Mouse (Mus musculus): Measurements from ENCODE around the gene Plcb1. TPM values are rescaled to one million over a fixed set of nuclear protein-coding genes. Genes with fewer than 3 reads are reported as not detected.

The Plcb1 gene
- total and polyA plus RNA-seq, 3 experiments, result 0.78 to 4.2 (median 3.9) TPM

DNA sequence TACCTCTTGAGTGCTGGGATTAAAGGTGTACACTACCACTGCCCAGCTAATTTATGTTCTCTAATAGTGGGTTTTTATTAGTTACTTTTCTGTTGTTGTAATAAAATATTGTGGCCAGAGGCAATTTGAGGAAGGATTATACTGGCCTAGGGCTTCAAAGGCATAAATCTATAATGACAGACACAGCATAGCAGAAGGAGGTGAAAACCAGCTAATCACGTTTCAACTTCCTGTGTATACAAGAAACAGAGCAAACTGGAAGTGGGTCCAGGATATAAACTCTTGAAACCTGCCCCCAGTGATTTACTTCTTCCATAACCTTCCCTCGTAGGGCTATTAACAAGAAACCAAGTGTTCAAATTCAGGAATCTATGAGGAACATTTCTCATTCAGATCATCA, 715.0 kb downstream of the Plcb1 start:
- Histone ChIP-seq H3K27me3 (ENCODE audit: control insufficient read depth, insufficient read depth, low read length) (no peaks in the 10 kb centered on the region), H3K36me3 (ENCODE audit: control insufficient read depth, insufficient read depth, low read length) (no peaks in the 10 kb centered on the region), H3K27ac (no peak overlapping the region), H3K4me1 (ENCODE audit: control insufficient read depth, insufficient read depth, low read length) (no peaks in the 10 kb centered on the region), H3K79me2 (replicated peaks; ENCODE audit: control insufficient read depth, insufficient read depth, low read length) (no peaks in the 10 kb centered on the region), H3K4me3 (no peak overlapping the region), H3K9ac (ENCODE audit: low read depth, low read length) (no peak overlapping the region)
- intact Hi-C loops (cut with DNase I), result no loop called here
- WGBS, result 46% methylated on average over 2 of the region's 2 CpGs
- DNase-seq, result no peak
- TF ChIP-seq CTCF (IDR thresholded peaks at IDR 0.05) (no peak), EP300 (IDR thresholded peaks at IDR 0.05; ENCODE audit: insufficient read depth, low read depth, low read length) (no peak), POLR2A (IDR thresholded peaks at IDR 0.05; ENCODE audit: insufficient read depth, low read depth, low read length) (no peak)

DNA sequence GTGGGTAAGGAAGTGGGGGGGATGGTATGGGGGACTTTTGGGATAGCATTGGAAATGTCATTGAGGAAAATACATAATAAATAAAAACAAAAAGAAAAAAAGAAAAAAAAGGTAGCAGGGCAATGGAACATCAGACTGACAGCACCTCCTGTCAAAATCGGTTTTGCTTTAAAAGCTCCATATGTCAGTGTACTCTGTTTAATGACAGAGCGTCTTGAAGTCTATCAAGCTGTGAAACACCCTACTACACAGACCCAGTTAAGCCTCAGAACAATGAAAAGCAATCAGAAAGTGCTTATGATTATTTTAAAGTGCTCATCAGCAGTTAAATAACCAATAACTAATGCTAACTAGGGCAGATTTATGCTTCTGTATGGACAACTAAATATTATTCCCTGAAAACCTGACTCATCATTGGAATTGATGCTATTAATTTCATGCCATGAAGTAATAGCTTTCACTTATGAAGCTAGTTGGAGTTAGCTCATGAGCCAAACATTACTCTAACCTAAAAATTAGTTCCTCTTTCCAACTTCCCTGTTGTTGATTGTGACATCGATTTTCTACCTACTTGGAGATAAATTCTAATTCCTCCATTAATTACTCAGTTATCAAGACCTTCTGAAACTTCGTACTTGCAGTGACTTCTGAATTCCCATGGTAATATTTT, 717.6 kb downstream of the Plcb1 start:
- Histone ChIP-seq H3K4me3 (no peak overlapping the region), H3K79me2 (replicated peaks; ENCODE audit: control insufficient read depth, insufficient read depth, low read length) (no peaks in the 10 kb centered on the region), H3K9ac (ENCODE audit: low read depth, low read length) (no peak overlapping the region), H3K27me3 (ENCODE audit: control insufficient read depth, insufficient read depth, low read length) (no peaks in the 10 kb centered on the region), H3K36me3 (ENCODE audit: control insufficient read depth, insufficient read depth, low read length) (no peaks in the 10 kb centered on the region), H3K4me1 (ENCODE audit: control insufficient read depth, insufficient read depth, low read length) (no peaks in the 10 kb centered on the region), H3K27ac (no peak overlapping the region)
- intact Hi-C loops (cut with DNase I), result no loop called here
- TF ChIP-seq POLR2A (IDR thresholded peaks at IDR 0.05; ENCODE audit: insufficient read depth, low read depth, low read length) (no peak), CTCF (IDR thresholded peaks at IDR 0.05) (no peak), EP300 (IDR thresholded peaks at IDR 0.05; ENCODE audit: insufficient read depth, low read depth, low read length) (no peak)
- DNase-seq, result no peak
- WGBS, result 84% methylated on average over 4 of the region's 4 CpGs

DNA sequence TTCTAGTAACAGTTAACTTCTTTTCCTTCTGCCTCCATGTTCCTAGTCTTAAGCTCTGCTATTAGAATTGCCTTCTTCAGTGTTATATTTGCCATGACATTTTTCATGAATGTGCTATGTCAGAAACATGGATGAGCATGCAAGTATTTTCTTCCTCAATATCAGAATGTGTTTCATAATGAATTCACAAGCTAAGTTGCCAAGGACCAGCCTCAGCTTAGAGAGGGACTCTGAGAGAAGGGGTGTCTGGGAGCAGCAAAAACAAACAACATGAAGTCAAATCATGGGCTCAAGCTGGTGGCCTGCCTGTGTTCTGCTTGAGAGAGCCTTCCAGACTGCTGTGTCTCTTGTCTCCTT, 718.1 kb downstream of the Plcb1 start:
- intact Hi-C loops (cut with DNase I), result no loop called here
- Histone ChIP-seq H3K79me2 (replicated peaks; ENCODE audit: control insufficient read depth, insufficient read depth, low read length) (no peaks in the 10 kb centered on the region), H3K27ac (no peak overlapping the region), H3K9ac (ENCODE audit: low read depth, low read length) (no peak overlapping the region), H3K4me1 (ENCODE audit: control insufficient read depth, insufficient read depth, low read length) (no peaks in the 10 kb centered on the region), H3K27me3 (ENCODE audit: control insufficient read depth, insufficient read depth, low read length) (no peaks in the 10 kb centered on the region), H3K36me3 (ENCODE audit: control insufficient read depth, insufficient read depth, low read length) (no peaks in the 10 kb centered on the region), H3K4me3 (no peak overlapping the region)
- TF ChIP-seq EP300 (IDR thresholded peaks at IDR 0.05; ENCODE audit: insufficient read depth, low read depth, low read length) (no peak), POLR2A (IDR thresholded peaks at IDR 0.05; ENCODE audit: insufficient read depth, low read depth, low read length) (no peak), CTCF (IDR thresholded peaks at IDR 0.05) (no peak)
- DNase-seq, result no peak

DNA sequence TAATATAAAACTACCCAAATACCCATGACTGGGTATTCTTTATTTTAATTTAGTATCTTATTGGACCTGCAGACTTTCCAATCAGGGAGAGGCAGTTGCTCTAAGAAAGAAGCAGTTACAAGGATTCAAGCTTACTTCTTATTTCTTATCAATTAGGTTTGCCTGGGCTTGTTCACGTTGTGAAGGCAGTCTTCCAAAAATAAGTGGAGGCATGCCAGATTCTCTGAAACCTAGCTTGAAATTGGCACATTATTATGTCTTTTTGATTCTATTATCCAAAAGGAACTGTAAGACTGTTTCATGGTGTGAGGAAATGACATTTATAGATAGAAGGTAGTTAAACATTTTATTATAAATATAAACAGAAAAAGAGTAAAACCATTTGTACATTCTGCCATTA, 721.2 kb downstream of the Plcb1 start:
- Histone ChIP-seq H3K27me3 (ENCODE audit: control insufficient read depth, insufficient read depth, low read length) (no peaks in the 10 kb centered on the region), H3K4me1 (ENCODE audit: control insufficient read depth, insufficient read depth, low read length) (no peaks in the 10 kb centered on the region), H3K4me3 (no peak overlapping the region), H3K36me3 (ENCODE audit: control insufficient read depth, insufficient read depth, low read length) (no peaks in the 10 kb centered on the region), H3K9ac (ENCODE audit: low read depth, low read length) (no peak overlapping the region), H3K79me2 (replicated peaks; ENCODE audit: control insufficient read depth, insufficient read depth, low read length) (no peaks in the 10 kb centered on the region), H3K27ac (no peak overlapping the region)
- intact Hi-C loops (cut with DNase I), result no loop called here
- 8% methylated on average over 1 of the region's 1 CpGs for WGBS
- TF ChIP-seq POLR2A (IDR thresholded peaks at IDR 0.05; ENCODE audit: insufficient read depth, low read depth, low read length) (no peak), EP300 (IDR thresholded peaks at IDR 0.05; ENCODE audit: insufficient read depth, low read depth, low read length) (no peak), CTCF (IDR thresholded peaks at IDR 0.05) (no peak)
- no peak for DNase-seq

DNA sequence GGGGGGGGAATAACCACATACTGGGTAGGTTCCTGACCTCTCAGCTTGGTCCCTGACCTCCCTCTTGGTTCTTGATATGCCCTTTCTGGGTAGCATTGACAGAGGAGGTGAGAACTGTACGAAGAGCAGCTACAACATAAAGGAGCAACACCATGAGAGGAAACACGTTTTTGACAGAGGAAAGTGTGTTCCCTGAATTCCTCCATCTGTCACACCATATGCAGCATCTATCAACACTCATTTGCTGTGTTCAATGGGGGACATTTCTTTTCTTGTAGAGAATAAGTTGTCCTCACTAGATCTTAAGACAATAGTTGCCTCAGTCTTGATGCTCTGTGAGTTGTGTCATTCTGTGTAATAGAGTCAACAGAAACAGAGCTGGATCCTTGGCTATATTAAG, 733.1 kb downstream of the Plcb1 start:
- TF ChIP-seq POLR2A (IDR thresholded peaks at IDR 0.05; ENCODE audit: insufficient read depth, low read depth, low read length), result no peak
- no peak for TF ChIP-seq CTCF (IDR thresholded peaks at IDR 0.05)
- no peak for TF ChIP-seq EP300 (IDR thresholded peaks at IDR 0.05; ENCODE audit: insufficient read depth, low read depth, low read length)
- intact Hi-C loops (cut with DNase I), result no loop called here
- no peak for DNase-seq
- H3K27ac ChIP-seq, result no peak overlapping the region
- H3K9ac ChIP-seq (ENCODE audit: low read depth, low read length), result no peak overlapping the region
- no peaks in the 10 kb centered on the region for H3K36me3 ChIP-seq (ENCODE audit: control insufficient read depth, insufficient read depth, low read length)
- H3K4me3 ChIP-seq, result no peak overlapping the region
- no peaks in the 10 kb centered on the region for H3K27me3 ChIP-seq (ENCODE audit: control insufficient read depth, insufficient read depth, low read length)
- WGBS, result 71% methylated on average over 2 of the region's 2 CpGs
- no peaks in the 10 kb centered on the region for H3K79me2 ChIP-seq (replicated peaks; ENCODE audit: control insufficient read depth, insufficient read depth, low read length)
- no peaks in the 10 kb centered on the region for H3K4me1 ChIP-seq (ENCODE audit: control insufficient read depth, insufficient read depth, low read length)

Other genes with a start within 250 kb of the Plcb1 start
- gene Hao1, start 231.7 kb upstream of the Plcb1 start, total RNA-seq (2021), result not detected
- gene Hao1, start 231.7 kb upstream of the Plcb1 start, polyA plus RNA-seq (2012; rRNA removed), result not detected in 2 replicates
- 10 to 100 TPM; 48.1 to 53.1 TPM for gene Tmx4, start 141.9 kb upstream of the Plcb1 start, total RNA-seq (2021)
- gene Tmx4, start 141.9 kb upstream of the Plcb1 start, polyA plus RNA-seq (2012; rRNA removed), result 13.7 and 24.2 TPM in 2 replicates